26 mouse cellular contexts compared by ENCODE assay signal in the genomic region with DNA sequence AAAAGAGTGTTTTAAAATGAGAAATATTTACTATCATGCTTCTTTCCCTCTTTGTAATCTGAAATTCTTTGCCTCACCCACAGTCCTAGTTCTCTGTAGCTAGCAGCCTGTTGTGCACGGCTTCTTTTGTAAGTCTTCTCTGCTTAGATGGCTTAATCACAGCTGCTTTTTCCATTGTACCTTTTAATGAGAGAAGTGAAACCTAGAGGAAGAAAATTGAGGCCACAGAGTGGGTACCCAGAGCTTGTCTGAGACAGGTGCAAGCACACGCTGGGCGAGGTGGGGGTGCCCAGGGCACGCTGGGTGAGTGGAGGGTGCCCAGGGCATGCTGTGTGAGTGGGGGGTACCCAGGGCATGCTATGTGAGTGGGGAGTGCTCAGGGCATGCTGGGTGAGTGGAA.
"Had no signal": no experiment of that assay in that cellular context is flagged by ENCODE, and none has a peak within 500 bp of the region (broad histone marks: within the 10 kb centered on the region; RNA-seq: fewer than 3 reads in every experiment).

No protein-coding gene starts in this region.

- H3K9me3 ChIP-seq: heart, embryonic 10.5 days; heart, embryonic 15.5 days; hindbrain, embryonic 15.5 days; limb, embryonic 15.5 days had no signal

- ATAC-seq: hindbrain, postnatal 0 days; intestine, embryonic 16.5 days; liver, embryonic 12.5 days had no signal

- H3K36me3 ChIP-seq: heart, embryonic 10.5 days; heart, embryonic 13.5 days; heart, embryonic 15.5 days; hindbrain, embryonic 13.5 days; hindbrain, embryonic 15.5 days; kidney, embryonic 15.5 days; limb, embryonic 13.5 days; limb, embryonic 15.5 days; liver, embryonic 12.5 days had no signal

- H3K4me1 ChIP-seq: heart, embryonic 10.5 days; heart, embryonic 13.5 days; heart, embryonic 15.5 days; hindbrain, embryonic 13.5 days; hindbrain, embryonic 15.5 days; kidney, embryonic 15.5 days; limb, embryonic 13.5 days; limb, embryonic 15.5 days; liver, embryonic 12.5 days had no signal

- H3K4me3 ChIP-seq: gastrocnemius, adult 2 months; heart, embryonic 10.5 days; heart, embryonic 13.5 days; heart, embryonic 15.5 days; hindbrain, embryonic 13.5 days; hindbrain, embryonic 15.5 days; kidney, embryonic 15.5 days; limb, embryonic 13.5 days; limb, embryonic 15.5 days; liver, embryonic 12.5 days had no signal

- DNase-seq: gastrocnemius, adult 2 months; gastrocnemius, postnatal 10 days; gastrocnemius, postnatal 25 days; heart, adult 18-20 months; heart, postnatal 14 days; heart, postnatal 36 days; kidney, adult 11 months; kidney, adult 2 months; kidney, adult 9 months; kidney, postnatal 14 days; kidney, postnatal 36 days; layer of hippocampus, adult 9-11 months; layer of hippocampus, postnatal 36 days; left cerebral cortex, postnatal 4 days had no signal

- H3K4me2 ChIP-seq: heart, embryonic 13.5 days; heart, embryonic 15.5 days; hindbrain, embryonic 13.5 days; hindbrain, embryonic 15.5 days; kidney, embryonic 15.5 days; limb, embryonic 13.5 days; limb, embryonic 15.5 days; liver, embryonic 12.5 days had no signal

- H3K9ac ChIP-seq: heart, embryonic 13.5 days; heart, embryonic 15.5 days; hindbrain, embryonic 13.5 days; hindbrain, embryonic 15.5 days; kidney, embryonic 15.5 days; limb, embryonic 13.5 days; limb, embryonic 15.5 days; liver, embryonic 12.5 days had no signal

- H3K27ac ChIP-seq: gastrocnemius, adult 2 months; heart, embryonic 10.5 days; heart, embryonic 13.5 days; heart, embryonic 15.5 days; hindbrain, embryonic 13.5 days; hindbrain, embryonic 15.5 days; hindbrain, postnatal 0 days; kidney, embryonic 15.5 days; kidney, postnatal 0 days; limb, embryonic 13.5 days; limb, embryonic 15.5 days; liver, embryonic 12.5 days had no signal

- H3K27me3 ChIP-seq: heart, embryonic 13.5 days; heart, embryonic 15.5 days; hindbrain, embryonic 13.5 days; hindbrain, embryonic 15.5 days; kidney, embryonic 15.5 days; limb, embryonic 13.5 days; limb, embryonic 15.5 days; liver, embryonic 12.5 days had no signal
